Mouse (Mus musculus): ENCODE measurements around the gene Rbm18. TPM values are rescaled to one million over a fixed set of nuclear protein-coding genes. Genes with fewer than 3 reads are reported as not detected.

Rbm18 gene
- polyA plus RNA-seq, 1 experiment: 50.0 TPM

- TF ChIP-seq POLR2A (IDR thresholded peaks at IDR 0.05; ENCODE audit: extremely low read depth, insufficient read depth, low read length): no peak
- TF ChIP-seq CTCF (IDR thresholded peaks at IDR 0.05; ENCODE audit: extremely low read depth, insufficient read depth, low read length): no peak
- Histone ChIP-seq H3K4me3 (ENCODE audit: insufficient read depth, low read length) (no peak overlapping the region), H3K4me1 (ENCODE audit: control insufficient read depth, insufficient read depth, low read length) (no peaks in the 10 kb centered on the region), H3K27ac (ENCODE audit: insufficient read depth, low read length) (no peak overlapping the region)
Observed at GRCm38 (mm10) chr2:36112632-36113031, 23.9 kb downstream of the Rbm18 start.

- H3K4me1 ChIP-seq (ENCODE audit: control insufficient read depth, insufficient read depth, low read length): no peaks in the 10 kb centered on the region
- H3K27ac ChIP-seq (ENCODE audit: insufficient read depth, low read length): no peak overlapping the region
- TF ChIP-seq POLR2A (IDR thresholded peaks at IDR 0.05; ENCODE audit: extremely low read depth, insufficient read depth, low read length): no peak
- TF ChIP-seq CTCF (IDR thresholded peaks at IDR 0.05; ENCODE audit: extremely low read depth, insufficient read depth, low read length): no peak
- H3K4me3 ChIP-seq (ENCODE audit: insufficient read depth, low read length): no peak overlapping the region
Observed at GRCm38 (mm10) chr2:36108615-36109014, 28.0 kb downstream of the Rbm18 start.

- Histone ChIP-seq H3K4me1 (ENCODE audit: control insufficient read depth, insufficient read depth, low read length) (no peaks in the 10 kb centered on the region), H3K4me3 (ENCODE audit: insufficient read depth, low read length) (peak within 1 kb of the TSS; percentile 6; the same call in 1 of the 2 replicates), H3K27ac (ENCODE audit: insufficient read depth, low read length) (no peak within 1 kb of the TSS)
- no peak for TF ChIP-seq POLR2A (IDR thresholded peaks at IDR 0.05; ENCODE audit: extremely low read depth, insufficient read depth, low read length)
- no peak for TF ChIP-seq CTCF (IDR thresholded peaks at IDR 0.05; ENCODE audit: extremely low read depth, insufficient read depth, low read length)
Observed at GRCm38 (mm10) chr2:36104956-36105741, 31.4 kb downstream of the Rbm18 start, which contains the start of gene Lhx6. Lhx6 (minus strand) TSS chr2:36105408.

- no peak overlapping the region for H3K27ac ChIP-seq (ENCODE audit: insufficient read depth, low read length)
- peak overlapping the region; percentile 6; the same call in 1 of the 2 replicates for H3K4me3 ChIP-seq (ENCODE audit: insufficient read depth, low read length)
- no peaks in the 10 kb centered on the region for H3K4me1 ChIP-seq (ENCODE audit: control insufficient read depth, insufficient read depth, low read length)
- TF ChIP-seq CTCF (IDR thresholded peaks at IDR 0.05; ENCODE audit: extremely low read depth, insufficient read depth, low read length) (no peak), POLR2A (IDR thresholded peaks at IDR 0.05; ENCODE audit: extremely low read depth, insufficient read depth, low read length) (no peak)
Observed at GRCm38 (mm10) chr2:36104436-36104955, 32.1 kb downstream of the Rbm18 start.

- TF ChIP-seq CTCF (IDR thresholded peaks at IDR 0.05; ENCODE audit: extremely low read depth, insufficient read depth, low read length) (no peak), POLR2A (IDR thresholded peaks at IDR 0.05; ENCODE audit: extremely low read depth, insufficient read depth, low read length) (no peak)
- H3K4me1 ChIP-seq (ENCODE audit: control insufficient read depth, insufficient read depth, low read length): no peaks in the 10 kb centered on the region
- peak overlapping the region; percentile 28; the same call in 1 of the 2 replicates for H3K4me3 ChIP-seq (ENCODE audit: insufficient read depth, low read length)
- H3K27ac ChIP-seq (ENCODE audit: insufficient read depth, low read length): no peak overlapping the region
Observed at GRCm38 (mm10) chr2:36103555-36104367, 32.8 kb downstream of the Rbm18 start.

- H3K27ac ChIP-seq (ENCODE audit: insufficient read depth, low read length): no peak overlapping the region
- H3K4me3 ChIP-seq (ENCODE audit: insufficient read depth, low read length): peak overlapping the region; percentile 28; the same call in 1 of the 2 replicates
- H3K4me1 ChIP-seq (ENCODE audit: control insufficient read depth, insufficient read depth, low read length): no peaks in the 10 kb centered on the region
- TF ChIP-seq POLR2A (IDR thresholded peaks at IDR 0.05; ENCODE audit: extremely low read depth, insufficient read depth, low read length) (no peak), CTCF (IDR thresholded peaks at IDR 0.05; ENCODE audit: extremely low read depth, insufficient read depth, low read length) (no peak)
Observed at GRCm38 (mm10) chr2:36103069-36103554, 33.5 kb downstream of the Rbm18 start.

GRCm38 (mm10) chr2:36102559-36102946 lies 34.0 kb downstream of the Rbm18 start:
- no peak overlapping the region for H3K27ac ChIP-seq (ENCODE audit: insufficient read depth, low read length)
- TF ChIP-seq CTCF (IDR thresholded peaks at IDR 0.05; ENCODE audit: extremely low read depth, insufficient read depth, low read length) (no peak), POLR2A (IDR thresholded peaks at IDR 0.05; ENCODE audit: extremely low read depth, insufficient read depth, low read length) (no peak)
- peak overlapping the region; percentile 0; the same call in 1 of the 2 replicates for H3K4me3 ChIP-seq (ENCODE audit: insufficient read depth, low read length)
- no peaks in the 10 kb centered on the region for H3K4me1 ChIP-seq (ENCODE audit: control insufficient read depth, insufficient read depth, low read length)

- Histone ChIP-seq H3K4me1 (ENCODE audit: control insufficient read depth, insufficient read depth, low read length) (no peaks in the 10 kb centered on the region), H3K4me3 (ENCODE audit: insufficient read depth, low read length) (peak overlapping the region; percentile 0; the same call in 1 of the 2 replicates), H3K27ac (ENCODE audit: insufficient read depth, low read length) (no peak overlapping the region)
- TF ChIP-seq CTCF (IDR thresholded peaks at IDR 0.05; ENCODE audit: extremely low read depth, insufficient read depth, low read length): no peak
- TF ChIP-seq POLR2A (IDR thresholded peaks at IDR 0.05; ENCODE audit: extremely low read depth, insufficient read depth, low read length): no peak
Observed at GRCm38 (mm10) chr2:36101866-36102558, 34.6 kb downstream of the Rbm18 start.

- Histone ChIP-seq H3K27ac (ENCODE audit: insufficient read depth, low read length) (no peak overlapping the region), H3K4me3 (ENCODE audit: insufficient read depth, low read length) (no peak overlapping the region), H3K4me1 (ENCODE audit: control insufficient read depth, insufficient read depth, low read length) (no peaks in the 10 kb centered on the region)
- TF ChIP-seq POLR2A (IDR thresholded peaks at IDR 0.05; ENCODE audit: extremely low read depth, insufficient read depth, low read length) (no peak), CTCF (IDR thresholded peaks at IDR 0.05; ENCODE audit: extremely low read depth, insufficient read depth, low read length) (no peak)
Observed at GRCm38 (mm10) chr2:36099739-36100138, 36.8 kb downstream of the Rbm18 start.

Data from cortical plate, adult 2 months (tissue).